Mouse (Mus musculus) hindbrain, embryonic 16.5 days (tissue): ENCODE data around the gene Cln5. TPM values are rescaled to one million over a fixed set of nuclear protein-coding genes. Genes with fewer than 3 reads are reported as not detected.

Experiments used
- ATAC-seq: fragments of 200-750 bp; cut with Nextera tagmentation; 2 replicates; pipeline ENCODE4 v1.8.0; 2017; ENCODE audit warnings: moderate TSS enrichment, moderate library complexity
- H3K27ac ChIP-seq: fragments of 300-500 bp; sonication (generic); 2 replicates; pipeline ENCODE4 v1.5.1; 2014; ENCODE audit warnings: low read depth, mild to moderate bottlenecking, control low read depth, low read length, moderate library complexity
- H3K27me3 ChIP-seq: fragments of 300-500 bp; sonication (generic); replicated peaks from 2 replicates; pipeline ENCODE4 v1.6.1; 2014; ENCODE audit warnings: low read length; ENCODE audit not compliant: control insufficient read depth, insufficient read depth
- H3K36me3 ChIP-seq: fragments of 300-500 bp; sonication (generic); 2 replicates; pipeline ENCODE4 v1.6.1; 2014; ENCODE audit warnings: mild to moderate bottlenecking, low read length, moderate library complexity, mixed read lengths; ENCODE audit not compliant: control insufficient read depth, insufficient read depth
- H3K4me1 ChIP-seq: fragments of 300-500 bp; sonication (generic); 2 replicates; pipeline ENCODE4 v1.6.1; 2014; ENCODE audit warnings: low read depth, low read length; ENCODE audit not compliant: control insufficient read depth, insufficient read depth
- H3K4me2 ChIP-seq: fragments of 300-500 bp; sonication (generic); 2 replicates; pipeline ENCODE4 v1.6.1; 2014; ENCODE audit warnings: mild to moderate bottlenecking, low read length, control low read depth, moderate library complexity
- H3K4me3 ChIP-seq: fragments of 300-500 bp; sonication (generic); 2 replicates; pipeline ENCODE4 v1.5.1; 2014; ENCODE audit warnings: mild to moderate bottlenecking, low read length, control low read depth, moderate library complexity
- H3K9ac ChIP-seq: fragments of 300-500 bp; sonication (generic); 2 replicates; pipeline ENCODE4 v1.6.1; 2014; ENCODE audit warnings: low read depth, mild to moderate bottlenecking, control low read depth, low read length, moderate library complexity
- H3K9me3 ChIP-seq: fragments of 300-500 bp; sonication (generic); 2 replicates; pipeline ENCODE4 v1.6.1; 2014; ENCODE audit warnings: mild to moderate bottlenecking, low read length, moderate library complexity; ENCODE audit not compliant: control insufficient read depth
- WGBS: fragments of 180-500 bp; shearing (Covaris S2); extraction: QIAGEN DNeasy Blood & Tissue Kit; methylation state at CpG from one replicate; pipeline ENCODE4 v1.1.7; 2014; 5-methylcytosine and 5-hydroxymethylcytosine counted together
- polyA plus RNA-seq: library from polyadenylated mRNA; unstranded; fragments of >200 nt; fragmentation: Nextera tagmentation; extraction: Ambion mirVana; gene quantifications from 2 replicates; pipeline ENCODE4 v1.2.1, GENCODE M21; 2015

Gene Cln5
- polyA plus RNA-seq, 1 experiment from 2014 or later, result 12.1 TPM

DNA sequence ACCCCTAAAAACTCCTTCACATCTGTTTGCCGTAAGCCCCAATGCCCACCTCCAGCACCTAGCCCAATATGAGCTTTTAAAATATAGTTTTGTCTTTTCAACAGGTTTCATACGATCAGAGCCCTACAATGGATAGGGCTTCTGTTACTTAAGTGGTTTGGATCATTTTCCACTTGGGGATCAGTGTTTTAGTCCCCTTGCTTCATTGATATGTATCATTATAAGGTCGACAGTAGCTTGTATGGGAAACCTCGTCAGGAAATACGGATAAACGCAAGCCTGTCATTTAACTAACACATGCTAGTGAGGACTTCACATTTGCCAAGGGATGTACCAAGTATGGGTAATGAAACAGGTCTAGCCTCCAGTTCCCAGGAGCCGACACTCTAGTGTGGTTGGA lies 13.4 kb upstream of the Cln5 start:
- 90% methylated on average over 7 of the region's 7 CpGs for WGBS
- H3K27ac ChIP-seq, result no peak overlapping the region
- ATAC-seq, result no peak
- H3K4me1 ChIP-seq, result no peaks in the 10 kb centered on the region
- no peak overlapping the region for H3K9ac ChIP-seq
- H3K4me2 ChIP-seq, result no peak overlapping the region
- no peaks in the 10 kb centered on the region for H3K27me3 ChIP-seq
- H3K4me3 ChIP-seq, result no peak overlapping the region
- no peaks in the 10 kb centered on the region for H3K9me3 ChIP-seq
- no peaks in the 10 kb centered on the region for H3K36me3 ChIP-seq

- no peak overlapping the region for H3K27ac ChIP-seq
- no peak overlapping the region for H3K4me3 ChIP-seq
- H3K4me1 ChIP-seq, result no peaks in the 10 kb centered on the region
- no peak overlapping the region for H3K9ac ChIP-seq
- no peak overlapping the region for H3K4me2 ChIP-seq
- no peak for ATAC-seq
- H3K36me3 ChIP-seq, result no peaks in the 10 kb centered on the region
- WGBS, result 75% methylated on average over 1 of the region's 1 CpGs
- H3K27me3 ChIP-seq, result no peaks in the 10 kb centered on the region
- no peaks in the 10 kb centered on the region for H3K9me3 ChIP-seq
Measured at GRCm38 (mm10) chr14:103058998-103059397, 11.0 kb upstream of the Cln5 start.

- H3K9me3 ChIP-seq, result no peaks in the 10 kb centered on the region
- no peak for ATAC-seq
- H3K9ac ChIP-seq, result no peak overlapping the region
- no peaks in the 10 kb centered on the region for H3K4me1 ChIP-seq
- H3K4me3 ChIP-seq, result no peak overlapping the region
- no peak overlapping the region for H3K27ac ChIP-seq
- H3K4me2 ChIP-seq, result no peak overlapping the region
- 91% methylated on average over 10 of the region's 10 CpGs for WGBS
- no peaks in the 10 kb centered on the region for H3K27me3 ChIP-seq
- no peaks in the 10 kb centered on the region for H3K36me3 ChIP-seq
Measured at GRCm38 (mm10) chr14:103059495-103059894, 10.5 kb upstream of the Cln5 start.

DNA sequence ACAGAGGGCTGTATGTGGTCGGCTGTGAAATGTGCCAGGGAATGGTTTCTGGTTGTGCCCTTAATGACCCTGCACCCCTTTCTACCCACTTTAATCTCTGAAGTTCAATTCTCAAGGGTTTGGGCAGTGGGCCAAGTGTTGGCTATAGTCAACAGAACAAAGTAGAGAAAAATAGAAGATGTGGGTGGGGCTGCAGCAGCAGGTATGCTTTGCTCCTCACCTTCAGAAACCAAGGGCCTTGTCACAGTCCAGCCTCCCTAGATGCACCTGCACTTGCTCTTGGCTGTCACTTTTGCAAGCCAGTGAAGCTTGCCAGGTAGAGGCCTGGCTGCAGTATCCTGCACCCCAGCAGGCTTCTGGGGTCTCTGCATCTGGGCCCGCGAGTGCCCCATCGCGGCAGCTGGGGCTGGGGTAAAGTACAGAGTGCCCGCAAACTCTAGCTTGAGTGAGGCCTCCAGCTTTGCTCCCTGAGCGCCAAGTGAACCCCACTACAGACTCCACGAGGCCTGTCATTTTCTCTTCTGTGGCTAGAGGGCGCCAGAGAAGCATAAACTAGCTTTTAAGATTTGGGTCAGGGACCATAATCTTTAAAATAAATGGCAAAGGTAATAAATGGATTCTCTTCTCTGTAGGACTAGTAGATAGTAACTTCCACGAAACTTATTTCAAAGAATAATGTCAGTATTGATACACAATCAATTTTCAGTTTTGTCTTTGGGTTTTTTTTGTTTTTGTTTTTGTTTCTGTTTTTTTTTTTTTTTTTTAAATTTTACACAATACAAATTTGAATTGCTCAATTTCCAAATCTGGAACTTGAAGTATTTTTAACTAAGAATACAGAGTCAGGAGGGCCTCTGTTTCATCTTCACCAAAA lies 4.5 kb upstream of the Cln5 start:
- H3K36me3 ChIP-seq, result no peaks in the 10 kb centered on the region
- H3K4me1 ChIP-seq, result peaks cover 5% of the 10 kb centered on the region
- H3K4me2 ChIP-seq, result no peak overlapping the region
- H3K9me3 ChIP-seq, result no peaks in the 10 kb centered on the region
- 12% methylated on average over 10 of the region's 10 CpGs for WGBS
- ATAC-seq, result no peak
- no peaks in the 10 kb centered on the region for H3K27me3 ChIP-seq
- 0 out of 2 replicates have a peak overlapping the region, but pooled peaks have one; percentile 8 for H3K9ac ChIP-seq
- H3K27ac ChIP-seq, result no peak overlapping the region
- H3K4me3 ChIP-seq, result no peak overlapping the region

DNA sequence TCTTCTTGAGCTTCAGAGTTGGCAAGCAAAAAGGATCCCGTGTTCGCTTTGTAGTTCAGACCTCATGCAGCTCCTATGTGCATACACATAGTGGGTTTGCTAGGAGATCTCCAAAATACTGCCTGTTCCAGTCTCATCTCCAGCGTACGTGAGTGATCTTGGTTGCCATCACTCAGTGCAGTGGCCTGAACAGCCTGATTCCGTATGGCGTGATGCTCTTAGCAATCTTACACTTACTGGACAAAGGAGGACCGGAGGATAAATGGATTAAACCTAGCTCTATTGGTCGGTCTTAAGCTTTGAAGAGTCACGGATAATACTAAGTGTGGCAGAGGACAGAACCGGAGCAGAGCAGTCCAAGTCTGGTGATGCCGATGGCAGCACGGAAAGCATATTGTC lies 552 bp upstream of the Cln5 start:
- Histone ChIP-seq H3K4me1 (peaks cover 10% of the 10 kb centered on the region), H3K9ac (peak overlapping the region; percentile 89), H3K4me3 (peak overlapping the region; percentile 70), H3K27me3 (no peaks in the 10 kb centered on the region), H3K27ac (peak overlapping the region; percentile 66), H3K4me2 (peak overlapping the region; percentile 96), H3K9me3 (no peaks in the 10 kb centered on the region), H3K36me3 (peaks cover 2% of the 10 kb centered on the region; the same call in 1 of the 2 replicates)
- WGBS, result 10% methylated on average over 12 of the region's 12 CpGs
- ATAC-seq, result no peak

DNA sequence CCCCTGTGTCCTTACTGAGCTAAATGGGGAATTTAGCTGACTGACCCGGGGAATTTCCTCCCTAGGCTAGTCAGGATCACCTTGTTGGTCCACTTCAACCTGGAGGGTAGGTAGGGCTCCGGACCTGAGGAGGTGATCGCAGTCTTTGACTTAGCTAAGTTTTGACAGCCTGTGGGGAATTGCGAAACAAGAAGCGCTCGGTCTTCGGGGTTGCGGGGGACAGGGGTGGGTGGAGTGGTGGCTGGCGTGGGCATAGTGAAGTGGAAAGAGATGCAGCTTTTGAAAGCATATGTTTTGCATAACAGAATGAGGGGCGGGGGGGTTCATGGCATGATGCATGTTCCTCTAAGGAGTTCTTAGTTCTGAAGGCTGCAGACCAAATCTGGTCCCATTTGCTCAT lies 774 bp downstream of the Cln5 start:
- Histone ChIP-seq H3K9me3 (no peaks in the 10 kb centered on the region), H3K27ac (peak overlapping the region; percentile 12; the same call in 1 of the 2 replicates), H3K36me3 (peaks cover 2% of the 10 kb centered on the region; the same call in 1 of the 2 replicates), H3K9ac (peak overlapping the region; percentile 89), H3K4me3 (peak overlapping the region; percentile 70), H3K27me3 (no peaks in the 10 kb centered on the region), H3K4me2 (peak overlapping the region; percentile 96), H3K4me1 (peaks cover 10% of the 10 kb centered on the region)
- no peak for ATAC-seq
- 5% methylated on average over 10 of the region's 10 CpGs for WGBS

GRCm38 (mm10) chr14:103071471-103071870 lies 1.5 kb downstream of the Cln5 start:
- Histone ChIP-seq H3K4me2 (no peak overlapping the region), H3K9me3 (no peaks in the 10 kb centered on the region), H3K4me1 (peaks cover 10% of the 10 kb centered on the region), H3K36me3 (peaks cover 4% of the 10 kb centered on the region; the same call in 1 of the 2 replicates), H3K27ac (no peak overlapping the region), H3K9ac (no peak overlapping the region), H3K4me3 (no peak overlapping the region), H3K27me3 (no peaks in the 10 kb centered on the region)
- no peak for ATAC-seq
- 94% methylated on average over 12 of the region's 12 CpGs for WGBS

DNA sequence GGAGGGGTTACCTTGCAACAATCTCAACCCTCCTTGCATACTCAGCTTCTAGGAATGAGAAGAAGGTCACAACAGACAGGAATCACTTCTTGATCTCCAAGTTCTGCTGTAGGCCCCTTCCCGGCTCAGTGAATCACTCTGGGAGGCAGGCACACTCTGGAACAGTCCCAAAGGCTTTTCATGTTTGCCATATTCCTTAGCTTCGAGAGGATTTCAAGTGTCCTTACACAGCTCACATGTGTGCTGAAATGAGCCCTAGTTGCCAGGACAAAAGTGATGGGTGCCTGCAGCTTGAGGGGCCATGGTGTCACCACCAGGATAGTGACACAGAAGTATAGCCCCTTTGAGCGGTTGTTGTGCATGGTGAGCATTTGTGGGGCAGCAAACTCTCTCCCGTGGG lies 2.7 kb downstream of the Cln5 start:
- no peak overlapping the region for H3K9ac ChIP-seq
- peaks cover 4% of the 10 kb centered on the region; the same call in 1 of the 2 replicates for H3K36me3 ChIP-seq
- no peak for ATAC-seq
- H3K4me3 ChIP-seq, result no peak overlapping the region
- no peak overlapping the region for H3K4me2 ChIP-seq
- H3K4me1 ChIP-seq, result peaks cover 10% of the 10 kb centered on the region
- WGBS, result 97% methylated on average over 4 of the region's 4 CpGs
- H3K27me3 ChIP-seq, result no peaks in the 10 kb centered on the region
- H3K27ac ChIP-seq, result no peak overlapping the region
- H3K9me3 ChIP-seq, result no peaks in the 10 kb centered on the region

GRCm38 (mm10) chr14:103073825-103074224 lies 3.8 kb downstream of the Cln5 start:
- no peak overlapping the region for H3K9ac ChIP-seq
- H3K4me1 ChIP-seq, result peaks cover 10% of the 10 kb centered on the region
- H3K36me3 ChIP-seq, result peaks cover 4% of the 10 kb centered on the region; the same call in 1 of the 2 replicates
- H3K4me2 ChIP-seq, result no peak overlapping the region
- ATAC-seq, result no peak
- H3K9me3 ChIP-seq, result no peaks in the 10 kb centered on the region
- no peaks in the 10 kb centered on the region for H3K27me3 ChIP-seq
- H3K4me3 ChIP-seq, result no peak overlapping the region
- no peak overlapping the region for H3K27ac ChIP-seq
- WGBS, result 77% methylated on average over 8 of the region's 8 CpGs
